Mouse (Mus musculus): ENCODE measurements at regions not wholly inside any gene's neighbourhood (a gene's known extent, or its start where the extent isn't known, plus 50 kb on each side); places are given as distances from the start of the nearest gene placed in this dataset.

- TF ChIP-seq CTCF (IDR thresholded peaks at IDR 0.05; ENCODE audit: borderline replicate concordance, insufficient read depth, low read depth, low read length) (no peak), POLR2A (IDR thresholded peaks at IDR 0.05; ENCODE audit: borderline replicate concordance, insufficient read depth, low read length) (no peak)
These were observed 420.8 kb downstream of the Ptpru start for GRCm38 (mm10) chr4:131417159-131417748.

Measured in cerebellum, adult 2 months (tissue).